Mouse (Mus musculus) hindlimb bud, embryonic 11.5 days (tissue): ENCODE data around the gene Vmn1r33.
"Not testable (repeated sequence)": the region's sequence is repeated elsewhere in the genome, so short reads cannot be mapped to it uniquely, and the experiment has no call there.

Experiments used
- DNase-seq: peaks from one replicate; pipeline ENCODE4 v3.0.0-alpha.2; 2012; ENCODE audit warnings: low read depth, low spot score; ENCODE audit errors: extremely low spot score

Vmn1r33 gene

DNA sequence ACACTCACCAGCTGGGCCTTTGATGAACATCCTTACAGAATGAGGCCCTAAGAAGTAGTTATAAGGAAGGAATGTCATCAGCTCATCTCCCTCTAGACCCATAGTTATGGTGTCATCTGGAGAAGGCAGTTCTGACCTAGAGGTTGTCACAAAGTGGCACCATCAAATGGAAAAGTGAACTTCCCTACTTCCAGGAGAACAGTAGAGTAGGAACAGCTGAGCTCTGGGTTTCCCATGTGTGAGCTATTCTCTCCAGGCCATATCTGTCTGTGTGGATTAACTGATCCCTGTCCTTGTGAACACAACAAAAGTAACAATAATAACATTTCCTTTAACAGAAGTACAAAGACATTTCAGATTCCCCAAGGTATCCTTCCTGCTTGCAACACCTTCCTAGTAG lies at the start of gene Vmn1r33:
Vmn1r33 (minus strand) TSS at position 101 of the 400 bp plus-strand sequence.
- not testable (repeated sequence) for DNase-seq

DNA sequence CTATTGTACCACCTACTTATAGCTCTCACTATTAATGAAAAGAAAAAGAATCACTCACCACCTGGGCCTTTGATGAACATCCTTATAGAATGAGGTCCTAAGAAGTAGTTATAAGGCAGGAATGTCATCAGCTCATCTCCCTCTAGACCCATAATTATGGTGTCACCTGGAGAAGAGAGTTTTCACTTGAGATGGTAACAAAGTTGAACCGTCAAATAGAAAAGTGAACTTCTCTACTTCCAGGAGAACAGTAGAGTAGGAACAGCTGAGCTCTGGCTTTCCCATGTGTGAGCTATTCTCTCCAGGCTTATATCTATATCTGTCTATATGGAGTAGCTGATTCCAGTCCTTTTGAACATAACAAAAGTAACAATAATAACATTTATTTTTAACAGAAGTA lies 25.7 kb upstream of the Vmn1r33 start, which contains the start of gene Vmn1r34:
Vmn1r34 (minus strand) TSS at position 101 of the 400 bp plus-strand sequence.
- no peak for DNase-seq

GRCm38 (mm10) chr6:66595804-66596203 lies 22.3 kb downstream of the Vmn1r33 start:
- no peak for DNase-seq
